In the genomic region with DNA sequence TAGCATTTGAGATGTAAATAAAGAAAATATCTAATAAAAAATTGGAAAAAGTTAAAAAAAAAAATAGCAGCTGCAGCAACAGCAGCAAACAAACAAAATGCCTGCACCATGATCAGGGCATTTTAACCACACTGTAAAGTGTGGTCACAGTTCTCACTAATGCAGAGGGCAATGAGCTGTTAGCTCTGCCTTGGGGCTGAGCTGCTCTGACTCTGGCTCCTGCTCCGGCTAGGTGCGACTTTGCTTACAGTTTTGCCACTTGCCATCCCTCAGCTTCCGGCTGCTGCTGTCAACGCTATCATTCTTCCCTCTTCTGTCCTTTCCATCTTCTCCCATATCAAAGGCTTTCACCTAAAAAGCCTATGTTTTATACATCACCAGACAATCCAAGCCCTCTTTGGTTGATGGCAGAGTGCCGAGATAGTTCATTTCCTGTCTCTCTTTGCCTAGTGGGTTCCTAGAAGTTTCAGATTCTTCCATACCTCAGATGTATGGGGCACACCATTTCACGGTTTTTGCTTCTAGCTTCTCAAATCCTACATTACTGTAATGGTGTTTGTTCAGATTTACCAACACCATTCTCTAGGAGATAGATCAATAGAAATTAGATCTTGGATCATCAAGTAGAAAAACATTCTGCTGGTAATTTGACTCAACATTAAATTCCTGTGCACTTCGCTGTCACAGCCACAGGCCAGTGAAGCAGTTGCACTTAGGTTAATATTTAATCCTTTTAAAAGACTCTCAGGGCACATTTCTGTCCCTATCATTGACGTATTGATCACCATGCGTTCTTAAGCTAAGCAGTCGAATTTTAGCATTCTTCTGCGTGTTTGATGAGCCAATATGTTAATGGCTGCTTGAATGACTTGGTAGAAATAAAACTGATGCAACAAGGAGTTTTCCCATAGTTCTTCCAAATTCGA, we compare ENCODE assay signal across 21 mouse cellular contexts.
DNase-seq lines count a peak whose midpoint lies in the region; ATAC-seq and TF ChIP-seq lines count a peak whose summit lies in the region.
"Had no signal": no experiment of that assay in that cellular context is flagged by ENCODE, and none has a peak within 500 bp of the region (broad histone marks: within the 10 kb centered on the region; RNA-seq: fewer than 3 reads in every experiment).

No protein-coding gene starts in this region.

- no peaks in the 10 kb centered on the region for H3K4me1 ChIP-seq in kidney, postnatal 0 days (replicated peaks; ENCODE audit: insufficient read depth, low read length)
- no peaks in the 10 kb centered on the region for H3K4me1 ChIP-seq in liver, postnatal 0 days (ENCODE audit: insufficient read depth)
- H3K4me1 ChIP-seq: embryonic facial prominence, embryonic 13.5 days; forebrain, embryonic 12.5 days; heart, embryonic 15.5 days had no signal

- ATAC-seq in kidney, postnatal 0 days (replicated peaks; ENCODE audit: low FRiP score, low read depth): no peak
- peak; percentile 86 for ATAC-seq in Patski
- ATAC-seq in liver, postnatal 0 days: no peak
- ATAC-seq: forebrain, embryonic 16.5 days had no signal

- in situ Hi-C loops in Patski (cut with MboI; ENCODE audit: low pct_unique_long_range_greater_than_20kb): no loop called here

- peak; percentile 3 for DNase-seq in kidney, adult 9 months
- no peak for DNase-seq in kidney, postnatal 25 days
- no peak for DNase-seq in kidney, postnatal 0 days (ENCODE audit: low spot score)
- no peak for DNase-seq in kidney, adult 11 months
- DNase-seq in Patski (ENCODE audit: low read depth, low spot score): peak; percentile 33
- DNase-seq in liver, postnatal 0 days: no peak
- no peak for DNase-seq in neural tube, embryonic 10.5 days (ENCODE audit: extremely low spot score, low spot score)
- DNase-seq: adrenal gland, adult 2 months; adrenal gland, postnatal 25 days; cerebellum, adult 18-20 months; cerebellum, adult 9-11 months; cerebellum, postnatal 36 days; gastrocnemius, postnatal 14 days; heart, adult 2 months; heart, postnatal 14 days had no signal

- no peak overlapping the region for H3K27ac ChIP-seq in kidney, postnatal 0 days
- no peak overlapping the region for H3K27ac ChIP-seq in liver, postnatal 0 days (ENCODE audit: low read depth)
- H3K27ac ChIP-seq: embryonic facial prominence, embryonic 13.5 days; forebrain, embryonic 12.5 days; heart, adult 2 months; heart, embryonic 15.5 days had no signal

- 48% methylated on average over 12 of the region's 12 CpGs for WGBS in kidney, postnatal 0 days
- 50% methylated on average over 12 of the region's 12 CpGs for WGBS in liver, postnatal 0 days (ENCODE audit: insufficient replicate concordance)

- no peaks in the 10 kb centered on the region for H3K36me3 ChIP-seq in kidney, postnatal 0 days (ENCODE audit: insufficient read depth, low read length)
- H3K36me3 ChIP-seq in liver, postnatal 0 days (replicated peaks; ENCODE audit: insufficient read depth, low read length): no peaks in the 10 kb centered on the region
- H3K36me3 ChIP-seq: embryonic facial prominence, embryonic 13.5 days; forebrain, embryonic 12.5 days; heart, embryonic 15.5 days had no signal

- no peak overlapping the region for H3K9ac ChIP-seq in kidney, postnatal 0 days (ENCODE audit: low read depth, low read length)
- H3K9ac ChIP-seq in liver, postnatal 0 days (replicated peaks): no peak overlapping the region
- H3K9ac ChIP-seq: embryonic facial prominence, embryonic 13.5 days; forebrain, embryonic 12.5 days; heart, embryonic 15.5 days had no signal

- H3K4me3 ChIP-seq in kidney, postnatal 0 days (replicated peaks; ENCODE audit: low read depth, low read length): no peak overlapping the region
- H3K4me3 ChIP-seq in liver, postnatal 0 days (ENCODE audit: low read depth, low read length): no peak overlapping the region
- H3K4me3 ChIP-seq: embryonic facial prominence, embryonic 13.5 days; forebrain, embryonic 12.5 days; heart, adult 2 months; heart, embryonic 15.5 days had no signal

- peak overlapping the region; percentile 18; the same call in 1 of the 2 replicates for H3K4me2 ChIP-seq in kidney, postnatal 0 days (ENCODE audit: low read length)
- peak overlapping the region; percentile 19 for H3K4me2 ChIP-seq in liver, postnatal 0 days (ENCODE audit: low read depth, low read length)
- H3K4me2 ChIP-seq: embryonic facial prominence, embryonic 13.5 days; forebrain, embryonic 12.5 days; heart, embryonic 11.5 days; heart, embryonic 15.5 days had no signal

- CTCF ChIA-PET in Patski (lab: Charles Lee): interaction anchor here (1.2 kb wide), 1 partner anchor 13 kb away, joined by 3 read pairs; no protein-coding TSS in a partner anchor

- H3K27me3 ChIP-seq in kidney, postnatal 0 days (ENCODE audit: insufficient read depth, low read length): no peaks in the 10 kb centered on the region
- H3K27me3 ChIP-seq in Patski: peaks cover under 1% of the 10 kb centered on the region
- no peaks in the 10 kb centered on the region for H3K27me3 ChIP-seq in liver, postnatal 0 days (ENCODE audit: insufficient read depth, low read length)
- H3K27me3 ChIP-seq: CH12.LX; embryonic facial prominence, embryonic 13.5 days; forebrain, embryonic 12.5 days; heart, embryonic 15.5 days had no signal

- TF ChIP-seq EP300 in liver, postnatal 0 days (IDR thresholded peaks at IDR 0.05; ENCODE audit: low read depth): no peak

- no peaks in the 10 kb centered on the region for H3K9me3 ChIP-seq in kidney, postnatal 0 days (replicated peaks; ENCODE audit: low read length)
- H3K9me3 ChIP-seq in liver, postnatal 0 days (ENCODE audit: low read length): no peaks in the 10 kb centered on the region
- H3K9me3 ChIP-seq: embryonic facial prominence, embryonic 13.5 days; forebrain, embryonic 12.5 days; heart, embryonic 15.5 days had no signal

- TF ChIP-seq CTCF in kidney, postnatal 0 days (IDR thresholded peaks at IDR 0.05; ENCODE audit: low read depth): no peak
- no peak for TF ChIP-seq CTCF in Patski (IDR thresholded peaks at IDR 0.05)
- TF ChIP-seq CTCF in liver, postnatal 0 days (IDR thresholded peaks at IDR 0.05; ENCODE audit: low read depth): no peak

- POLR2A ChIA-PET in Patski (lab: Charles Lee): interaction anchor here (0.5 to 1.3 kb wide), 3 partner anchors 9 to 276 kb away, joined by 3 to 4 read pairs (median 4); no protein-coding TSS in a partner anchor

Comparison
In these comparisons a context has a peak if more than half of its experiments do, and no peak if none do; other contexts are left out.
1. DNase-seq: peak in kidney, adult 9 months (single experiment) and Patski (single experiment); none in kidney, postnatal 25 days (0 of 2), kidney, postnatal 0 days (single experiment), kidney, adult 11 months (single experiment), liver, postnatal 0 days (single experiment) and neural tube, embryonic 10.5 days (single experiment).